Mouse (Mus musculus) intestine, embryonic 16.5 days (tissue): ENCODE measurements around the gene Gm9903. TPM values are rescaled to one million over a fixed set of nuclear protein-coding genes. Genes with fewer than 3 reads are reported as not detected.

Experiments
- ATAC-seq: fragments of 200-750 bp; cut with Nextera tagmentation; 2 replicates; pipeline ENCODE4 v1.8.0; 2017; ENCODE audit warnings: moderate TSS enrichment, moderate library complexity
- H3K27ac ChIP-seq: fragments of 300-500 bp; sonication (generic); 2 replicates; pipeline ENCODE4 v1.5.1; 2014; ENCODE audit warnings: mild to moderate bottlenecking, low read length
- H3K27me3 ChIP-seq: fragments of 300-500 bp; sonication (generic); replicated peaks from 2 replicates; pipeline ENCODE4 v1.6.1; 2014; ENCODE audit warnings: low read length, control low read depth, mixed read lengths; ENCODE audit not compliant: control insufficient read depth, insufficient read depth
- H3K36me3 ChIP-seq: fragments of 300-500 bp; sonication (generic); 2 replicates; pipeline ENCODE4 v1.6.1; 2014; ENCODE audit warnings: low read length, control low read depth; ENCODE audit not compliant: control insufficient read depth, insufficient read depth
- H3K4me1 ChIP-seq: fragments of 300-500 bp; sonication (generic); 2 replicates; pipeline ENCODE4 v1.6.1; 2014; ENCODE audit warnings: low read length, control low read depth, mixed read lengths; ENCODE audit not compliant: control insufficient read depth, insufficient read depth
- H3K4me2 ChIP-seq: fragments of 300-500 bp; sonication (generic); 2 replicates; pipeline ENCODE4 v1.6.1; 2014; ENCODE audit warnings: low read depth, low read length, control low read depth
- H3K4me3 ChIP-seq: fragments of 300-500 bp; sonication (generic); 2 replicates; pipeline ENCODE4 v1.5.1; 2014; ENCODE audit warnings: mild to moderate bottlenecking, low read length
- H3K9ac ChIP-seq: fragments of 300-500 bp; sonication (generic); 2 replicates; pipeline ENCODE4 v1.6.1; 2014; ENCODE audit warnings: low read depth, low read length
- H3K9me3 ChIP-seq: fragments of 300-500 bp; sonication (generic); 2 replicates; pipeline ENCODE4 v1.6.1; 2016; ENCODE audit warnings: low read length, control low read depth; ENCODE audit not compliant: control insufficient read depth
- WGBS: fragments of 180-500 bp; shearing (Covaris S2); extraction: QIAGEN DNeasy Blood & Tissue Kit; methylation state at CpG from one replicate; pipeline ENCODE4 v1.1.7; 2014; 5-methylcytosine and 5-hydroxymethylcytosine counted together
- polyA plus RNA-seq: library from polyadenylated mRNA; unstranded; fragments of >200 nt; fragmentation: Nextera tagmentation; extraction: Ambion mirVana; gene quantifications from 2 replicates; pipeline ENCODE4 v1.2.1, GENCODE M21; 2015

The Gm9903 gene
- polyA plus RNA-seq, 1 experiment from 2014 or later = 0.15 TPM

- WGBS = 76% methylated on average over 5 of the region's 5 CpGs
- no peak for ATAC-seq
- no peak overlapping the region for H3K4me3 ChIP-seq
Observed at GRCm38 (mm10) chr5:33678244-33678643, 48.5 kb downstream of the Gm9903 start.

GRCm38 (mm10) chr5:33681044-33681443 is 51.3 kb downstream of the Gm9903 start:
- 47% methylated on average over 3 of the region's 3 CpGs for WGBS
- H3K27ac ChIP-seq = no peak overlapping the region
- no peaks in the 10 kb centered on the region for H3K36me3 ChIP-seq
- no peak overlapping the region for H3K4me3 ChIP-seq
- H3K4me2 ChIP-seq = no peak overlapping the region
- H3K4me1 ChIP-seq = no peaks in the 10 kb centered on the region
- no peak overlapping the region for H3K9ac ChIP-seq
- no peaks in the 10 kb centered on the region for H3K9me3 ChIP-seq
- ATAC-seq = no peak
- no peaks in the 10 kb centered on the region for H3K27me3 ChIP-seq

More at GRCm38 (mm10) chr5:33678244-33678643, 48.5 kb downstream of the Gm9903 start:
- Histone ChIP-seq H3K36me3 (no peaks in the 10 kb centered on the region), H3K9me3 (no peaks in the 10 kb centered on the region), H3K4me2 (no peak overlapping the region), H3K27ac (no peak overlapping the region), H3K9ac (no peak overlapping the region), H3K27me3 (no peaks in the 10 kb centered on the region), H3K4me1 (no peaks in the 10 kb centered on the region)

Other genes starting within 250 kb of the Gm9903 start
- not detected in 2 replicates for gene Nkx1-1, start 195.9 kb upstream of the Gm9903 start, polyA plus RNA-seq
- gene Fam53a, start 290 bp upstream of the Gm9903 start, polyA plus RNA-seq = 48.0 and 49.6 TPM in 2 replicates
- 164 and 184 TPM in 2 replicates for gene Slbp, start 22.6 kb downstream of the Gm9903 start, polyA plus RNA-seq
- 130 and 144 TPM in 2 replicates for gene Tacc3, start 28.2 kb downstream of the Gm9903 start, polyA plus RNA-seq
- 35.7 and 36.9 TPM in 2 replicates for gene Tmem129, start 28.5 kb downstream of the Gm9903 start, polyA plus RNA-seq
- gene Fgfr3, start 91.7 kb downstream of the Gm9903 start, polyA plus RNA-seq = 9.0 and 9.8 TPM in 2 replicates
- 37.5 and 38.3 TPM in 2 replicates for gene Letm1, start 152.9 kb downstream of the Gm9903 start, polyA plus RNA-seq
- gene Nsd2, start 190.8 kb downstream of the Gm9903 start, polyA plus RNA-seq = 20.5 and 22.5 TPM in 2 replicates